Mouse (Mus musculus): ENCODE data around the gene Gm11549.

The Gm11549 gene

GRCm38 (mm10) chr3:36521073-36522060 is at the start of gene Gm11549:
TSS of gene Gm11549 (minus strand) at chr3:36521813.
- DNase-seq (ENCODE audit: low spot score in 2 of 2), result no peak

GRCm38 (mm10) chr3:36569836-36570235 is 48.2 kb upstream of the Gm11549 start:
- DNase-seq (ENCODE audit: low spot score in 2 of 2), result no peak

DNA sequence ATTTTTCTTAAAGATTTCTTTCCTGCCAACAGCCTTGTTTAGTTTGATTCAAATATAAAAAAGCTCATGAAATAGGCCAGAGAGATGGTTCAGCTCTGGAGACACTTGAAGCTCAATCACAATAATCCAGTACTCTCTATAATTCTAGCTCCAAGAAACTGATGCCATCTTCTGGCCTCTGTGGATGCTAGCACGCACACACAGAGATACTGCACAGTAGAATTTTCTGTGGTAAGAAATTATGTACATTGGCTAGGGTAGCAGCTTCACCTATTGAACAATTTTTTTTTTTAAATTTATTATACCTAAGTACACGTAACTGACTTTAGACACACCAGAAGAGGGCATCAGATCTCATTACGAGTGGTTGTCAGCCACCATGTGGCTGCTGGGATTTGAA is 42.1 kb upstream of the Gm11549 start:
- no peak for DNase-seq (ENCODE audit: low spot score in 2 of 2)

GRCm38 (mm10) chr3:36559606-36560005 is 38.0 kb upstream of the Gm11549 start:
- DNase-seq (ENCODE audit: low spot score in 2 of 2), result no peak

DNA sequence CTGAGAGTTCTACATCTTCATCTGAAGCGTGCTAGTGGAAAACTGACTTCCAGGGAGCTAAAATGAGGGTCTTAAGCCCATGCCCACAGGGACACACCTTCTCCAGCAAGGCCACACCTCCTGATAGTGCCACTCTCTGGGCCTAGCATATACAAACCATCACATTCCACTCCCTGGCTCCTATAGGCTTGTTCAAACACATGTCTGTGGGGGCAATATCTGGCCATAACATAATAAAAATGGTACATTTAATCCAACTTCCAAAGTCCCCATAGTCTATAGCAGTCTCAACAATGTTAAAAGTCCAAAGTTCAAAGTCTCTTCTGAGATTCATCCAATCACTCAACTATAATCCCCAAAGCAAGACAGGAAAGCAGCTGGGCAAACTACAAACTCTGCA is 36.0 kb upstream of the Gm11549 start:
- DNase-seq (ENCODE audit: low spot score in 2 of 2), result no peak

DNA sequence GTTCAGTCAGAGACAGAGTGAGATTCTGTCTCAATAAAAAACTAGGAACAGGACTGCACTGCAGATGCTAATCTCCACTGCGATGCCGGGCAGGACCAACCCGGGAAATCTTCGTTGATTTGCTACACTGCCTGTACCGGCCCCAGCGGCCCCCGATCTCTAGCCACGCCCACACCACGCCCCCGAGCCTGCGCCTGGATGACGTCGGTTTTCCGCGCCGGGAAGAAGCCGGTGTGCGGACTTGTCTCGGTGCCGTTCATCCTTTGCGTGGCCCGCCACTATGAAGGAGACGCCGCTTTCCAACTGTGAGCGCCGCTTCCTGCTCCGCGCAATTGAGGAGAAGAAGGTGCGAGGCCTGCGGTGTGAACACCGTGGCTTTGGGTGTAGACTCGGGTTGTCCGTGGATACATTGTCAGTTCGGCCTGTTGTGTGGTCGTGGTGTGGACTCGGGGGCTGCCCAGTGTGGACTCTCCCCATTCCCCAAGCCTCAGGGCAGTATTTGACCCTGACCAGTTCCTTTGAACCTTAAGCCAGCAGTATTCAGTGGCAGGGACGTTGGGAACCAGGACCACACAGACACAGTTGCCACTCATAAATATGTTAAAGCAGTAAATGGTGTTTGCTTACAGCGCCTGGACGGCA is 30.9 kb upstream of the Gm11549 start, which contains the start of gene Exosc9:
Exosc9 (plus strand) TSS at position 201 of the 642 bp plus-strand sequence.
- DNase-seq (ENCODE audit: low spot score in 2 of 2), result peak; percentile 89 to 94

GRCm38 (mm10) chr3:36551851-36552384 is 30.3 kb upstream of the Gm11549 start:
- DNase-seq (ENCODE audit: low spot score in 2 of 2), result peak in 1 of 2 experiments; percentile 9

- no peak for DNase-seq (ENCODE audit: low spot score in 2 of 2)
These were observed 29.7 kb upstream of the Gm11549 start for GRCm38 (mm10) chr3:36551343-36551742.

DNA sequence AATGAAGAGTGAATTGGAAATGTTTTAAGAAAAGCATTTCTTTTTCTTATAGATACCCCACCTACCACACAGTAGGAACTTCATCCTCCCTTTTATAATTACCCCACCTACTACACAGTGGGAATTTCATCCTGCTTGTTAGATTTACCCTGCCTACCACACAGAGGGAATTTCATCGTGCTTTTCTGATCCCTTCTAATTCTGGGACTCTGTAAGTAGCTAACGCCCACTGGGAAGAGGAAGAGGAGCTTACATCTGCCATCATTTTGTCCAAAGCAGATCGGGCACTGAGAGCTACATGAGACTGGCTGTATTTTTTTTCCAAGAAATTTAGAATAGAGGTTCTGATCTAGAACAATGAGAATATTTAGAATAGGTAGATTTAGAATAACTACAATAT is 23.3 kb upstream of the Gm11549 start:
- no peak for DNase-seq (ENCODE audit: low spot score in 2 of 2)

DNA sequence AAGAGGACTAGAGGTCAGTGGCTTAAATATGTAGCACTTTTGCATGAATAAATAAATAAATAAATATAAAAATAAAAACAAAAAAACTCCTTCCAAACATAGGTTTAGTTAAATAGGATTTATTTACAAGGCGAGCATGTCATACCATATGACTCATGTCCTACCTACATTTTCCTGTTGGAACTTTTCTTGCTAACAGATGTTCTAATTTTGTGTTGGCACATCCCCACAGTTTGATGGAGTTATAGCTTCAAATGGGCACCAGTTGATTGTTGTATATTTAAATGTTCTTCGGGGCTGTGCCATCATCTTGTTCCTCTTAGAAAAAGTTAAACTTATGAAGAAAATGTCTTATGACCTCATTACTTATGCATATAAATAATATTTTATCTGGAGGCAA is 19.8 kb upstream of the Gm11549 start:
- no peak for DNase-seq (ENCODE audit: low spot score in 2 of 2)

DNA sequence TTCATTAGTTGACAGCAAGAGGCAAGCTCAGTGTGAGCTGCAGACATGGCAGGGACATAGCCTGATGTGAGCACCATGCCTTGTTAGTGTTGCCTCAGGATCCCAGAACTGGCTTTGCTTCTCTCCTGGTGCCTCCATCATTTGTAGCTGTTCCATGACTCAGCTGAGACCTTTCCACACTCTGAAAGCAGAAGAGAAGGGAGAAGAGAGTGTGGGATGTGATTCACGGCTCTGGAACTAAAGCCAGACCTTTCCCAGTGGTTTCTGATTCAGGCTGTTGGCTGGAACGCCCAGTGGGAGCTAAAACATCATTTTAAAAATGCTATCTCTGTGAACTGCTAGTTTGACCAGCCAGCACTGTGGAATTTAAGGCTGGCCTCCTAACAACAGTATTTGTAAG is 19.1 kb upstream of the Gm11549 start:
- DNase-seq (ENCODE audit: low spot score in 2 of 2), result no peak

- no peak for DNase-seq (ENCODE audit: low spot score in 2 of 2)
These were observed 16.3 kb upstream of the Gm11549 start for GRCm38 (mm10) chr3:36537701-36538470.

GRCm38 (mm10) chr3:36536041-36536440 is 14.4 kb upstream of the Gm11549 start:
- no peak for DNase-seq (ENCODE audit: low spot score in 2 of 2)

GRCm38 (mm10) chr3:36533201-36533672 is 11.6 kb upstream of the Gm11549 start:
- DNase-seq (ENCODE audit: low spot score in 2 of 2), result no peak

- no peak for DNase-seq (ENCODE audit: low spot score in 2 of 2)
These were observed 11.1 kb upstream of the Gm11549 start for GRCm38 (mm10) chr3:36532738-36533137.

GRCm38 (mm10) chr3:36531979-36532542 is 10.4 kb upstream of the Gm11549 start:
- no peak for DNase-seq (ENCODE audit: low spot score in 2 of 2)

DNA sequence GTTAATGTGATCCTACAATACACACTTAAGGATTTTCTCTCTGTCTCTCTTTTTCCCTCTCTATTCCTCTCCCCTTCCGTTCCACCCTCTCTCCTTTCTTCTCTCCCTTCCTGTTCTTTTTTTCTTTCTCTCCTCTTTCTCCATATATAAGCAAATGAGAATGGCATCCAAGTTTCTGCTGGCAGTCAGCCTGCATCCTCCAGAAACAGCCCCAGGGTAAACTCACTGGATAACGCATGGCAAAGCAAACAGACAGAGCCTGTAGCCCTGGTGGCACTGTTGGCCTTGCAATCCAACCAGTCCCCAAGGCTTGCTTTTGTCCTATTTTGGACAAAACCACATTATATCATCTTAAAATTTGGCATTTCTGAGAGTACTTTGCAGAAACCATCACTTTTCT is 9.6 kb upstream of the Gm11549 start:
- no peak for DNase-seq (ENCODE audit: low spot score in 2 of 2)

DNA sequence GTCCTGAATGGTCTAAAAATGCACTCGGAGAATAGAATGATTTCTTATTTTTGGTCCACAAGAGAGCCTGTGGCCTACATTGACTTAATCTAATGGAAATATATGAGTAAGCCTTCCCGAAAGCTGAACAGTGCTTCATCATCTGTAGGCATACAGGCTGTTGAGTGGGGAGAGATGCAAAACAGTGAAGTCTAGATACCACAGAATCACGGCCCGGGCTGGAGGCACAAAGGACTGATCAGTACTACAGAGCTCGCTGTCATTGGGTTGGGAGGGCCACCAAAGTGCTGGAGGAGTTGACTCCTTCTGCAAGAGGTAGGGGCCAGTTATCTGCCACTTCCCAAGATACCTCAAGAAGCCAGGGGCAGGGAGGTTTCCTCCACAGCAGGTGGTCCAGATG is 9.2 kb upstream of the Gm11549 start:
- no peak for DNase-seq (ENCODE audit: low spot score in 2 of 2)

DNA sequence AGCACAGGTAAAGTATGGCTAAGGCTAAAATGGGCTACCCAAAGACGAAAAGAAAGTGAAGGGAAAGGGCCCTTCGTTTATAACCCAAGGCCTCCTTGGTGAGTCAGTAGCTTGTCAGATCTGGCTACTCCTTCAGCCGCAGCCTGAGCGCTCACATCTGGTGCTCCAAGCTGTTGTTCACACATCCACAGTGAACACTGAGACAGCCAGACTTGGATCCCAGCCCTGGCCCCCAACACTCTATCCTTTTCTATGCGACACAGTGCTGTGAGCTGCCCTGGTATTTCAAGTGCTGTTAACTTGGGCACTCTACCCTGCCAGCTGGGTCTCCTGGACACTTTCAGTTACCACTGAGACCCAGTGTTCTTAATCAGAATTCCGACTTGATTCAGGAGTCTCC is 8.7 kb upstream of the Gm11549 start:
- DNase-seq (ENCODE audit: low spot score in 2 of 2), result no peak

DNA sequence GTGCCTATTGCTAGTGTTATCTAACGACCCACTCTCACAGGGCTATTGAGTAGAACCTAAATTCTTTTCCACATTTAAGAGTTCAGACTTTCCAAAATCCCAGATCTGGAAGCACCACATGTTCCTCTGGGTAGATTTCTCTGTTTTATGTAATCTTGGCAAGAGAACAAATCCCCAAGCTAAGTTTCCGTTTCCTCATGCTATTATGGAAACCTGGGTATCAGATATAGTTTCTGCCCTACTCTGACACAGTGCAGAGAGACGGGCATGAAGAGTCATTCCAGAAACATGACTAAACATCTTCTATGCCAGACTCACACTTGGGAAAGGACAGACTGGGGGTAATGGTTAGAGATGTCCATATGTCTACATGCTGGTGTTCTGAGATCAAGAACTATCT is 2.9 kb upstream of the Gm11549 start:
- DNase-seq (ENCODE audit: low spot score in 2 of 2), result no peak

DNA sequence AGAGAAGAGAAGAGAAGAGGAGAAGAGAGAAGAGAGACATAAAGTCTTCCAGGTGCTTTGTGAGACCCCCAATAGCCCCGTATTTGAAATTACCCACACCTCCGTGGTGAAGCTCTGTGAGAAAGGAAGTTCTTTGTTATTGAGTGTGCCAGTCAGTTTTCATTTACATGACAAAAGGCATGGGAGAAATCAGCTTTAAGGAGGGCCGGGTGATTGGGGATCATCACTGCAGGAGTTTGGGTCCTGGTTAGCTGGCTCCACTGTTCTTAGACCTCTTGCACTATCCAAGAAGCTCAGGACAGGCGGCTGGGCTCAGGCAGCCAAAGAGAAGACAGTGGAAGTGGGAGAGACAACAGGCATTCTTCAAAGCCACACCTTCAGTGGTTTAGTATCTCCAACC is 524 bp upstream of the Gm11549 start:
- no peak for DNase-seq (ENCODE audit: low spot score in 2 of 2)
